Mouse (Mus musculus) myocyte (in vitro differentiated cells): Measurements from ENCODE around the gene Paqr8. TPM values are rescaled to one million over a fixed set of nuclear protein-coding genes. Genes with fewer than 3 reads are reported as not detected.

Experiments
- H3K27me3 ChIP-seq: one replicate; pipeline ENCODE4 v1.6.1; 2011; ENCODE audit not compliant: control insufficient read depth, insufficient read depth, insufficient read length
- H3K36me3 ChIP-seq: one replicate; pipeline ENCODE4 v1.6.1; 2011; ENCODE audit not compliant: control insufficient read depth, insufficient read depth
- H3K4me2 ChIP-seq: one replicate; pipeline ENCODE4 v1.6.1; 2011; ENCODE audit warnings: low read depth, control low read depth
- H3K4me3 ChIP-seq: one replicate; pipeline ENCODE4 v1.5.1; 2011; ENCODE audit warnings: mild to moderate bottlenecking, control low read depth, moderate library complexity
- H3K79me2 ChIP-seq: one replicate; pipeline ENCODE4 v1.6.1; 2011; ENCODE audit not compliant: control insufficient read depth, insufficient read depth
- H3ac ChIP-seq: one replicate; pipeline ENCODE4 v1.6.1; 2011; ENCODE audit not compliant: control insufficient read depth, insufficient read length
- CEBPB ChIP-seq: IDR thresholded peaks from 2 replicates; pipeline ENCODE4 v1.6.1; 2011; ENCODE audit warnings: mild to moderate bottlenecking, moderate library complexity; ENCODE audit not compliant: poor library complexity, insufficient read depth, severe bottlenecking
- E2F4 ChIP-seq: IDR thresholded peaks from one replicate; pipeline ENCODE4 v1.6.1; 2011; ENCODE audit warnings: mild to moderate bottlenecking, control low read depth, moderate library complexity; ENCODE audit not compliant: insufficient read depth
- MAX ChIP-seq: IDR thresholded peaks from one replicate; pipeline ENCODE4 v1.6.1; 2011; ENCODE audit warnings: low read depth, mild to moderate bottlenecking, control low read depth
- MYOD1 ChIP-seq, 3 experiments: IDR thresholded peaks; one replicate each; pipeline ENCODE4 v1.6.1; 2011; ENCODE audit warnings: control low read depth in 2 of 3, low read depth in 2 of 3, mild to moderate bottlenecking in 2 of 3, moderate library complexity in 1 of 3; ENCODE audit not compliant: insufficient read length in 2 of 3, control insufficient read depth in 1 of 3
- MYOG ChIP-seq, 3 experiments: IDR thresholded peaks; one replicate each; pipeline ENCODE4 v1.6.1; 2011; ENCODE audit warnings: control low read depth in 2 of 3, low read depth in 2 of 3, mild to moderate bottlenecking in 2 of 3; ENCODE audit not compliant: insufficient read length in 2 of 3, control insufficient read depth in 1 of 3, insufficient read depth in 1 of 3
- POLR2A ChIP-seq: IDR thresholded peaks from one replicate; pipeline ENCODE4 v1.6.1; 2011; ENCODE audit warnings: low read depth, mild to moderate bottlenecking, control low read depth, moderate library complexity; ENCODE audit not compliant: insufficient read length
- POLR2AphosphoS2 ChIP-seq: IDR thresholded peaks from one replicate; pipeline ENCODE4 v1.6.1; 2011; ENCODE audit warnings: low read depth, control low read depth; ENCODE audit not compliant: insufficient read length
- REST ChIP-seq: IDR thresholded peaks from one replicate; pipeline ENCODE4 v1.6.1; 2011; ENCODE audit warnings: mild to moderate bottlenecking, control low read depth, moderate library complexity; ENCODE audit not compliant: insufficient read depth, insufficient read length
- SRF ChIP-seq: IDR thresholded peaks from one replicate; pipeline ENCODE4 v1.6.1; 2011; ENCODE audit warnings: low read depth; ENCODE audit not compliant: control insufficient read depth, insufficient read length
- TCF12 ChIP-seq: IDR thresholded peaks from one replicate; pipeline ENCODE4 v1.6.1; 2011; ENCODE audit warnings: mild to moderate bottlenecking, control low read depth; ENCODE audit not compliant: poor library complexity, insufficient read depth, severe bottlenecking
- TCF3 ChIP-seq: IDR thresholded peaks from one replicate; pipeline ENCODE4 v1.6.1; 2011; ENCODE audit warnings: low read depth, control low read depth; ENCODE audit not compliant: insufficient read length
- USF1 ChIP-seq: IDR thresholded peaks from one replicate; pipeline ENCODE4 v1.6.1; 2011; ENCODE audit warnings: low read depth, mild to moderate bottlenecking, control low read depth, moderate library complexity
- polyA plus RNA-seq: library from polyadenylated mRNA; unstranded; fragments of >200 nt; fragmentation: generic; extraction: Trizol; gene quantifications from one replicate; pipeline ENCODE4 v1.2.1, GENCODE M21; 2012; ENCODE audit warnings: missing spikeins

The Paqr8 gene
- polyA plus RNA-seq: 0.96 TPM

GRCm38 (mm10) chr1:20890404-20890921, at the start of gene Paqr8:
Gene Paqr8, plus strand, starts transcription at chr1:20890606.
- H3K36me3 ChIP-seq: no peaks in the 10 kb centered on the region
- H3K4me2 ChIP-seq: peak within 1 kb of the TSS; percentile 86
- no peaks in the 10 kb centered on the region for H3K27me3 ChIP-seq
- H3ac ChIP-seq: no peak within 1 kb of the TSS
- H3K79me2 ChIP-seq: no peaks in the 10 kb centered on the region
- TF ChIP-seq POLR2AphosphoS2 (peak; percentile 60), SRF (no peak), POLR2A (peak; percentile 83), MYOG (IDR thresholded peaks at IDR 0.05; ENCODE audit: control insufficient read depth in 1 of 3, insufficient read depth in 1 of 3, insufficient read length in 2 of 3, low read depth in 2 of 3) (no peak), TCF3 (no peak)
- H3K4me3 ChIP-seq: peak within 1 kb of the TSS; percentile 35

GRCm38 (mm10) chr1:20856924-20857902, 33.2 kb upstream of the Paqr8 start:
- no peak overlapping the region for H3K4me2 ChIP-seq
- TF ChIP-seq MAX (no peak), MYOD1 (IDR thresholded peaks at IDR 0.05; ENCODE audit: control insufficient read depth in 1 of 3, insufficient read length in 2 of 3, low read depth in 2 of 3) (no peak), SRF (no peak), TCF3 (no peak), MYOG (IDR thresholded peaks at IDR 0.05; ENCODE audit: control insufficient read depth in 1 of 3, insufficient read depth in 1 of 3, insufficient read length in 2 of 3, low read depth in 2 of 3) (no peak), USF1 (no peak)

GRCm38 (mm10) chr1:20860775-20861174, 29.6 kb upstream of the Paqr8 start:
- no peaks in the 10 kb centered on the region for H3K79me2 ChIP-seq
- TF ChIP-seq SRF: no peak
- TF ChIP-seq USF1: no peak
- no peak for TF ChIP-seq POLR2AphosphoS2
- TF ChIP-seq MYOG (IDR thresholded peaks at IDR 0.05; ENCODE audit: control insufficient read depth in 1 of 3, insufficient read depth in 1 of 3, insufficient read length in 2 of 3, low read depth in 2 of 3): no peak
- TF ChIP-seq MYOD1 (IDR thresholded peaks at IDR 0.05; ENCODE audit: control insufficient read depth in 1 of 3, insufficient read length in 2 of 3, low read depth in 2 of 3): no peak
- no peak for TF ChIP-seq TCF12
- no peak for TF ChIP-seq MAX
- TF ChIP-seq TCF3: no peak
- no peak for TF ChIP-seq REST
- TF ChIP-seq E2F4: no peak
- TF ChIP-seq POLR2A: no peak
- H3K4me3 ChIP-seq: no peak overlapping the region
- no peak overlapping the region for H3ac ChIP-seq
- peaks cover 3% of the 10 kb centered on the region for H3K27me3 ChIP-seq
- H3K4me2 ChIP-seq: no peak overlapping the region
- H3K36me3 ChIP-seq: no peaks in the 10 kb centered on the region

More at GRCm38 (mm10) chr1:20856924-20857902, 33.2 kb upstream of the Paqr8 start:
- Histone ChIP-seq H3ac (no peak overlapping the region), H3K27me3 (peaks cover 3% of the 10 kb centered on the region), H3K4me3 (no peak overlapping the region), H3K79me2 (no peaks in the 10 kb centered on the region), H3K36me3 (no peaks in the 10 kb centered on the region)

- no peak overlapping the region for H3K4me3 ChIP-seq
- H3K36me3 ChIP-seq: no peaks in the 10 kb centered on the region
- no peaks in the 10 kb centered on the region for H3K79me2 ChIP-seq
- peaks cover 3% of the 10 kb centered on the region for H3K27me3 ChIP-seq
- H3ac ChIP-seq: no peak overlapping the region
- no peak overlapping the region for H3K4me2 ChIP-seq
- TF ChIP-seq TCF12: no peak
- no peak for TF ChIP-seq MYOD1 (IDR thresholded peaks at IDR 0.05; ENCODE audit: control insufficient read depth in 1 of 3, insufficient read length in 2 of 3, low read depth in 2 of 3)
- no peak for TF ChIP-seq SRF
- no peak for TF ChIP-seq REST
- TF ChIP-seq POLR2A: no peak
- TF ChIP-seq E2F4: no peak
- no peak for TF ChIP-seq TCF3
- TF ChIP-seq USF1: no peak
- TF ChIP-seq POLR2AphosphoS2: no peak
- TF ChIP-seq MAX: no peak
- no peak for TF ChIP-seq MYOG (IDR thresholded peaks at IDR 0.05; ENCODE audit: control insufficient read depth in 1 of 3, insufficient read depth in 1 of 3, insufficient read length in 2 of 3, low read depth in 2 of 3)
- no peak for TF ChIP-seq CEBPB
Measured at GRCm38 (mm10) chr1:20861865-20862264, 28.5 kb upstream of the Paqr8 start.
